Mouse (Mus musculus) R1 (cell line): Measurements from ENCODE around the gene Slc35e3.
"Not testable (repeated sequence)": the region's sequence is repeated elsewhere in the genome, so short reads cannot be mapped to it uniquely, and the experiment has no call there.

Experiments
- DNase-seq: peaks from one replicate; pipeline ENCODE4 v3.0.0-alpha.2; 2018; ENCODE audit warnings: low read depth, low spot score

Gene Slc35e3

DNA sequence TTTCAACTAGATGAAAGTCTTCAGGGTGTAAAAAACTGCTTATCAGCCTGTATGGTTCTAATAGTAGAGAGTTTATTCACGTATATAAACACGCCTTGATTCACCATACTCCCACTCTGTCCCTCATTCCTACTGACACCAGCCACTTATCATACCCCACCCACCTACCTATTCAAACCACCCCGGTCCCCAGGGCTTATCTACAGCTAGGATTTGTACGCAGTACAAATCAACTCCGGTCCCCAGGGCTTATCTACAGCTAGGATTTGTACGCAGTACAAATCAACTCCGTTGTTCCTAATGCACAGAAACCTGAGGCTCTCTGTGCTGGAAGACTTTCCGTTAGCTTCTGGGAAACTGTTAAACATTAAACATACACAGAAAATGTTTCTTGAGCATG, 12.5 kb downstream of the Slc35e3 start:
- not testable (repeated sequence) for DNase-seq

DNA sequence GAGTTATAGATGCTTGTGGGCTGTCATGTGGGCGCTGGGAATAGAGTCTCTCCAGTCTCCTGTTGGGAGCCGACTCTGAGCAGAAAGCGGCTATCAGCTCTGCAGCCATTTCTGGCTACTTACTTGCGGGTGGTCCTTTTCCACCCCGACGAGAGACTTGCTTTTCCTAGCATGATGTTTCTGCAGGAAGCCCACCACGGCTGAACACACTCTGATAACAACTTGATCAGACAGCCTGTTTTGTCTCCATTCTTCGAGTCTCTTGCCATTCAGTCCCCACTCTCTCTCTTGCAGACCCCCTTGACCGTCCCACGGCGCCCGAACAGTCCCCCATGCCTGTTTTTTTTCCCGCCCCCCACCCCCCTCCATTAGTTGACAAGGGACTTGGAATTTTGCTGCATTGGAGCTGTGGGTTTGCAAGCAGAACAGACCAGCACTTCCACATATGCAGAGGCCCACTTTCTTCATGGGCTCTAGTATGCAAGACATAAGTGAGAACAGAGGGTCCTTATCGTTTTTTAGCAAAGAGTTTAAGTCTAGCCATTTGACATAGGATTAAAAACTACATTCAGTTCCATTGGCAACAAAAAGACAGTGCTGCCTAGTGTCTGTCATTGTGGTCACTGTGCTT, 13.1 kb downstream of the Slc35e3 start:
- no peak for DNase-seq

DNA sequence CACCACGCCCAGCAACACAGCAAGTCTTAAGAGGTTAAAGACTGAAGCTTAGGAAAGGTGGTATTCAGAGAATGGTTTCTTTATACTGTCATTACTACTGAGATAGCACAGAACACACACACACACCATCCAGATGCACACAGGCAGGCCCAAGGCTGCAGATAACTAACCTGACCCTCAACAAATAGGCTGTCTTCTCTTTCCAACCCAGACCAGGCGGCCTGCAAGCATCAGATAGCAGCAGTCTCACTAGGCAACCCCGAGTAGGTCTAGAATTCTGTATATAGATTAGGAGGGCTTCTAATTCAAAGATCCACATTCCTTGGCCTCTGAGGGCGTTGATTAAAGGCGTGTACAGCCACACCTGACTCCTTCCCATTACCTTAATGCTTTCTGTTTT, 14.0 kb downstream of the Slc35e3 start:
- no peak for DNase-seq

DNA sequence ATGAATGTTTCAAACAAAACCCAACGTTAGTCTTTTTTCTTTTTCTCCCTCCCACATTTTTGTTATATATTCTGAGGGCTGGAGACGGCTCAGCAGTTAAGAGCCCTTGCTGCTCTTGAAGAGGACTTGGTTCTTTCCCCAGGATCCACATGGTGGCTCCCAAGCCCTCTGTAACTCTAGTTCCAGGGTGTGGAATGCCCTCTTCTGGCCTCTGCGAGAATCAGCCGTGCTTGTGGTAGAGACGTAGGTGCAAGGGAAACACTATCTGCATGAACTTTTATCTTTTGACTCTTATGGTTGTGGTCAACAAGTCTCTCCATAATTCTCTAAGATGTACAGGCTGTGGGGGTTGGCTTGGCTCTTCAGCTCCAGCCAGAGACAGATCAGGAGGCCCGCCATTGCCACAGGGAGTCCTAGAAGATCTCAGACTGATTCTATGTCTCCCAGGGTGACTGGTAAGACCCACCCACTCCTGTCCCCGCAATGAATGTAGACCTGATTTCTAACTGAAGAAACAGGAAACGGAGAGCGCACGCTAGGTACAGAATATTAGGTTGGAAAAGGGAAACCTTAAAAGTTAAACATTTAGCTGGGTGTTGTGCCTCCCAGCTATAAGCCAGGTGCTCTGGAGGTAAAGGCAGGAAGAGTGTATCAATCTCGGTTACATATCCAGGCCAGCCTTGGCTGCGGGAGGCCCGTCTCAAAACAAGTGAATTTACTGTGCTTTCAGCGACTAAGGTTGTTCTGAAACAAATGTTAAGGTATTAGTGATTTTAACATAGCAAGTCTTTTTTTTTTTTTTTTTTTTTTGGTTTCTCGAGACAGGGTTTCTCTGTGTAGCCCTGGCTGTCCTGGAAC, 14.7 kb downstream of the Slc35e3 start:
- peak; percentile 79 for DNase-seq

DNA sequence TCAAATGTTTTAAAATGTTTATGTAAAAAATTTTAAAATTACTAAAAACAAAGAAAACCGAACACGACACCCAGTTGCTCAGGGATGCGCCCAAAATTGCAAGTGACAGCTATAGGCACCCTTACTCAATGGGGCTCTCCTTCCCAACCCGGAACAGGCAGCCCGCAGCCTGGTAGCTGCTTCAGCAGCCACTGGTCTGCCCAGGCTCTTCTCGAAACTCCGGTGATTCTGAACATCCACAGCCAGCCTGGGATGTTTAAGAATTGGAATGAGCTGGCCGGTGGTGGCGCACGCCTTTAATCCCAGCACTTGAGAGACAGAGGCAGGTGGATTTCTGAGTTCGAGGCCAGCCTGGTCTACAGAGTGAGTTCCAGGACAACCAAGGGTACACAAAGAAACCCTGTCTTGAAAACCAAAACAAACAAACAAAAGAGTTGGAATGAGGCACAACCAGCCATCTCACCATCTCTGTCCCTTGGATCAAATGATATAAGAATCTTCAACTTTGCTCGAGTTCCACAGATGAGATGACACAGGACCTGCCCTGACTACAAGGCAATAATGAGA, 15.4 kb downstream of the Slc35e3 start:
- DNase-seq: no peak

DNA sequence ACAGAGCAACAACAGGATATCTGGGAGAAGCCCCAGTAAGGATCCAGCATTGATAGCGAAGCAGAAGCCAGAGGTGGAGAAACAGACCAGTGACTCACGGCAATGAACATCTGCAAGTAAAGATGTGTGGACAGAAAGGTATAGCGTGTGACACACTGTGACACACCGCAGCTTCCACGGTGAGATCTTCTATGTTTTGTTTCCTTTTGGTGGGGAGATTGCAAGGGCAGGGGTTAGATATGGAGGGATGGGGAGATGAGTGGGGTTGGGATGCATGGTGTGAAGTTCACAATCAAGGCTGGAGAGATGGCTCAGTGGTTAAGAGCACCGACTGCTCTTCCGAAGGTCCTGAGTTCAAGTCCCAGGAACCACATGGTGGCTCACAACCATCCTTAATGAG, 16.0 kb downstream of the Slc35e3 start:
- DNase-seq: no peak

DNA sequence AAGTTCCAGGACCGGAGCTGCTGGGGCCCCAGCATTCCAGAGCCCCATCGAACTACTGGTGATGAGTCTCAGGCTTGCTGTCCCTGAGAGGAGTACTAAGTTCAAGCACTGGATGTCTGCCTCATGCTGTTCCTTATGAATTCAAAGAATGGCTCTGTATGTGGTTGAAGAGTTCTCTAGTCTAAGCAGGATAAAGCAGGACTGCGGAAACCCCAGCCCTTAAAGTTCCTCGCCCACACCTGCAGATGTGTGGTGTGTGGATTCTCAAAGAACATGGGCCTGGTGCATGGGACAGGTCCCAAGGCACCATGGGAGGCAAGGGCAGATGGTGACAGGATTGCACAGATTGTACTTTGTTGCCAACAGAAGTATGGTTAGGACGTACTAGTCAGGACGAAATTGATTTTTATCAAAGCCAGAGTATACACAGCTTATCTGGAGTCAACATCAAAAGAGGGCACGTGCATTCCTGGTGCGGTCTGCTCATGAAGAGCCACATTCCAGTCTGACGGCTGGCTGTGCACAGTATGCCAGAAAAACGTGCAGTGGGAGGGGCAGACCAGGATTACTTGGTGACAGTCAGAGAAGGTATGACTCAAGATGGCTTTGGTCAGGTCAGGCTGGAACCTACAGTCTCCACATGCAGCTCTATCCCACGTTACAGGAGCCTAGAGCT, 16.9 kb downstream of the Slc35e3 start:
- DNase-seq: peak; percentile 43

DNA sequence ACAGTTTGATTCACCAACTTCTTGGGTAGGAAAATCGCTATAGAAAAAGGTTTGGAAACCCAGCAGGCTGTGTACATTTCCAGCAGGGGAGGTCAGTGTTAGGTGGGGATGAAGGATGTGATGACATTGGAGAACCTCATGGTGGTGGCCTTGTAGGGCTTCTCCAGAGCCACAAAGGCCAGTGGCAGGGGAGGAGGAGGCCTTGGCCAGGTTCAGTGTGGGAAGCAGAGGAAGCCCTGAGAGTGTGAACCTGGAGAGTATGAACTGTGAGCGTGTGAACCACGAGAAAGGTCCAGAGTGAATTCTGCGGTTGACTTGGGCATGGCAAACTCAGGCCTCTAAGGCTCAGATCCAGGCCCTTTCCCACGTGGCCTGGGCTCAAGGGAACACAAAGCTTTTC, 17.6 kb downstream of the Slc35e3 start:
- DNase-seq: no peak

DNA sequence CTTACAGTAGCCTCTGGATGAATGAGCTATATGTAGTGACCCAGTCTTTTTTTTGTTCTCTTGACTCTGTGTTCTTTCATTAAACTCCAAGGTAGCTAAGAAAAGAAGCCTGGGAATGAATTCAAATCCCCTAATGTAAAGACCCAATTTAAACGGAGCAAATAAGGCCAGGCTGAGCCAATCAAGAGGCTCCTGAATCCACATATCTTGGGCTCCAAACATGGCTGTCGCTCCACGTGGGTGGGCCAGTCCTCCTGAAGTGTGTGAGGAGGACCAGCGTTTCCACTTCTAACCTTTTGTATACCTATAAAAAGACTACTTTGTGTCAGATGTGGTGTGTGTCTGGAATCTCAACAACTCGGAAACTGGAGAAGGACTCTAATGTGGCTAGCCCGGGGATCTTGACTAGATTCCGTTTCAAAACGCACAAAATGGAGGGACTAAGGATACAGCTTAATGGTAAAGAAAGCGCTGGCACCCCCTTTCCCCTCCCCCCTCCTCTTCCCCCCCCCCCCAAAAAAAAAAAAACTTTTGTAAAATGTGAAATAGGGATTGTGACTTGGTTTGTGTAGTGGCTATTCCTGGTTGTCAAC, 18.6 kb downstream of the Slc35e3 start:
- no peak for DNase-seq

DNA sequence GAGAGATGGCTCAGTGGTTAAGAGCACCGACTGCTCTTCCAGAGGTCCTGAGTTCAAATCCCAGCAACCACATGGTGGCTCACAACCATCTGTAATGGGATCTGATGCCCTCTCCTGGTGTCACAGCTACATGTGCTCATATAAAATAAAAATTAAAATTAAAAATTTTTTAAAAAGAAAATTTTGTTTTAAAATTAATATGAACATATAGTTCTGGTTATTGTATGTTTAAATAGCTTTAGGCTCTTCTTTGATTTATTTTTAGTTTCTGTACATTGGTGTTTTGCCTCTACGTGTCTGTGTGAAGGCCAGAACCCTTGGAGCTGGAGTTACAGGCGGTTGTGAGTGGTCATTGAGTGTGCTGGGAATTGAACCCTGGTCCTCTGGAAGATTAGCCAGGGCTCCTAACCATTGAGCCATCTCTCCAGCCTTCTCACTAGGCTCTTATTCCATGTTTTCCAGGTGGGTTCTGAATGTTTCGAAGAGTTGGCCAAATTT, 19.2 kb downstream of the Slc35e3 start:
- no peak for DNase-seq

DNA sequence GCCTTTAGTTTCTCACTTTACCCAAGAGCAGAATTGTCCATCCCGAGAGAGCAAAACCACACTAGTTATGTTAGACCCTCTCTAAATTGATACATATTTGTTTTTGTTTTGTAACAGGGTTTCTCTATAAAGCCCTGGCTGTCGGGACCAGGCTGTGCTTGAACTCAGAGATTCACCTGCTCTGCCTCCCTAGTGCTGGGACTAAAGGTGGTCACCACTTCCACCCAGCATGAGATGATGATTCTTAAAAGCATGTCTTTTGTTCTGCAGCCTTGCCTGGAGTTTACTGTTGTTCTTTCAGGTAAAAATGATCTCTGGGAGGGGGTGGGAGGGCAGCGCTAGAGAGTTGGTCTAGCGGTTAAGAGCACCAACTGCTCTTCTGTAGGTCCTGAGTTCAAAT, 19.8 kb downstream of the Slc35e3 start:
- no peak for DNase-seq

DNA sequence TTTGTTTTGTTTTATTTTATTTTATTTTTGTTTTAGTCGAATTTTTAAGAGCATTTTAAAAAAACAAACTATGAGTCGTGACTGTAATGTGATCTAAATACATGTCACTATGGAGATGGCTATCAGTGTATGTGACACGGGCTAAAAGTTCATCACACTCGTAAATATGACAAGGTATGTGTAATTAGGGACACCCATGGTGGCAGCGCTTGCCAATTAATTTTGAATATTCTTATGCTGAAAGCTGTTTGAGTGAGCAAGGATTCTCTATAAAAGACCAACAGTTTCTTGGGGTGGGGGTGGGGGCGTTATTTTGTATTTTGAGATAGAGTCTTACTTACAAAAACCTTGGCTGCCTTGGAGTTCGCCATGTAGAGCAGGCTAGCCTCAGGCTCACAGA, 20.5 kb downstream of the Slc35e3 start:
- no peak for DNase-seq

DNA sequence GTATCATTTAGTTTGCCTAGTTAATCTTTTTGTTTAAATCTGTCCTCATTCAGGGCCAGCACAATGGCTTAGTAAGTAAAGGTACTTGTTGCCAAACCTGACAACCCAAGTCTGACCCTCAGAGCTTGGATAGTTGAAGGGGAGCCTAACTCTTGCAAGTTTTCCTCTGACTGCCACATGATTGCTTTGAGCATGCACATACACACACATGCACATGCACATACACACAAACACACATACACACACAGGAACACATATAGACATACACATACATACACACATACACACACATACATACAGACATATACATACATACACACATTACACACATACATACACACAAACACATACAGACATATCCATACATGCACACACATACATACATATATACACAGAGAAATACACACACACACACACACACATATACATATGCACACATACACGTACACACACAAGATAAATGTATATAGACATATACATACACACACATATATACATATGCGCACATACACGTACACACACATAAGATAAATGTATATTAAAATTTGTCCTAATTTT, 21.3 kb downstream of the Slc35e3 start:
- DNase-seq: no peak

DNA sequence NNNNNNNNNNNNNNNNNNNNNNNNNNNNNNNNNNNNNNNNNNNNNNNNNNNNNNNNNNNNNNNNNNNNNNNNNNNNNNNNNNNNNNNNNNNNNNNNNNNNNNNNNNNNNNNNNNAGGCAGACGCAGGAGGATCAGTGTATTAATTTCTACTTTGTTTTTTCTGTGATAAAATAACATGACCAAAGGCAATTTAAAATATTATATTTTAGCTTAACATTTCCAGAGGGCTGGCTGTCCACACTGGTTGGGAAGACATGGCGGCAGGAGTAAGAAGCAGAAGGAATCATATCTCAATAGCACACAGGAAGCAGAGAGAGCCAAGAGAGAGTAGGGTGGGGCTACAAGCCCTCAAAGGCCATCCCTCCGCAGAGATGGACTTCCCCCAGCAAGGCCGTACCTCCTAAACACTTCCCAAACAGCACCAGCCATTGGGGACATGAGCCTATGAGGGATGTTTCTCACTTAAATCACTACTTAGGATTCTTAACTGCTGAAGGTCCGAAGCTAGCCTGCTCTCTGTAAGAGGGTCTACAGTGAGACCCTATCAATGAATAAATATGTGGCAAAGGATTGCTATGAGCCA, 21.9 kb downstream of the Slc35e3 start:
- no peak for DNase-seq

DNA sequence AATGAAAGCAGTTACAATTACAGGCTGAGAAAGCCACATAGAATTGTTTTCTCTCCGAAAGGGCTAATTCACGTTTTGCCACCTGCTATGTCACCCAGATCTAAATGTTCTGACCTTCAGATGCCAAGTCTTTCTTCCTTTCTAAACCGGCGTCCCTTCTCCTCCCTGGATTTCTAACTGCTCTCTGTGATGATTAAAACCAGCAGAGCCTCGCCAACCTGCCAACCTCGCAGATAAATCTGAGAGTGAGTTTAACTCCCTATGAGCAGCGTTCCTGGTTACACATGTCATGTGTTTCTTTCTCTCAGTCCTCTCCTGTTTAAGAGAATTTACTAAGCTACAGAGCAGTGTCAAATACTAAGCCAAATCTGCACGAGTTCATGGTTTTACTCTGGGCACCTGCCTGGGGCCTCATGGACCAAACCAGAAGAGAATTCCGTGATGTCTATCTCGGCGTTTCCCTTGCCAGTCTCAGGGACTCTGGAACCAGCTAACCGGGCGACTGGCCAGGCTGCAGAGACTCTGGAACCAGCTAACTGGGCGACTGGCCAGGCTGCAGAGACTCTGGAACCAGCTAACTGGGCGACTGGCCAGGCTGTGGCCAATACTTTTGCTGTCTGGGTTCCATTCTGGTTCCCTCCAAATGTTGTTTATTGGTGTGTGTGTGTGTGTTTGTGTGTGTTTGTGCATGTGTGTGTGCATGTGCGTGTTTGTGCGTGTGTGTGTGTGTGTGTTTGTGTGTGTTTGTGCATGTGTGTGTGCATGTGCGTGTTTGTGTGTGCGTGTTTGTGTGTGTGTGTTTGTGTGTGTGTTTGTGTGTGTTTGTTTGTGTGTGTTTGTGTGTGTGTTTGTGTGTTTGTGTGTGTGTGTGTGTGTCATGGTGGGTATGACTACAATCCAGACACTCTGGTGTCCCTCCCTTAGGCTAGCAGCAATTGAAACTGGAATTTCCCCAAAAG, 27.7 kb downstream of the Slc35e3 start:
- DNase-seq: no peak

DNA sequence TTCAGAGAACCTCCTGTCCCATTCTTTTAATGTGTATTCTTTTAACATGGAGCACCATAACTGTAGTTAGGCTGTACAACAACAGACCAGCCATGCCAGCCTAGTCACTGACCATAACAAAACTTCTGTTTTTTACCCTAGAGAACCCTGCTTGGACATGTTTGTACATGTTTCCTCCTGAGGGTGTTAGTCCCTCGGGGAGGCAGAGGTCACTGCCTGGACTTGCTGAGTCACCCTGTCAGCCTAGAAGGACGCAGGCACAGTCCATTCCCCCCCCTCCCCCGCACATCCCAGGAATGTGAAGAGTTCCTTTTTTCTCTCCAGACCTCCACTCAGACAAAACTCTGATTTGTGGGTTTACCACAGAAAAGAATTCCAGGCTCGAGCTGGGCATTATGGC, 28.6 kb downstream of the Slc35e3 start:
- DNase-seq: peak; percentile 53

DNA sequence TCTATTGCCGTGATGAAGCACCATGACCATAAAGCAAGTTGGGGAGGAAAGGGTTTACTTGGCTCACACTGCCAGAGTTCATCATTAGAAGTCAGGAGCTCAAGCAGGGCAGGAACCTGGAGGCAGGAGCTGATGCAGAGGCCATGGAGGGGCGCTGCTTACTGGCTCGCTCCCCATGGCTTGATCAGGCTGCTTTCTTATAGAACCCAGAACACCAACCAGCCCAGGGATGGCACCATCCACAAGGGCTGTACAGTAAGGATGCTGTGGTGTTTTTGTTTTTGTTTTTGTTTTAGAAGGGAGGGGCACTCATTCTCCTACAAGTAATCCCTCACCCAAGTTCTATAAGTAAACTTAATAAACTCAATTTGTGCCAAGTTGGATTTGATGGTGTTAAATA, 29.5 kb downstream of the Slc35e3 start:
- no peak for DNase-seq

DNA sequence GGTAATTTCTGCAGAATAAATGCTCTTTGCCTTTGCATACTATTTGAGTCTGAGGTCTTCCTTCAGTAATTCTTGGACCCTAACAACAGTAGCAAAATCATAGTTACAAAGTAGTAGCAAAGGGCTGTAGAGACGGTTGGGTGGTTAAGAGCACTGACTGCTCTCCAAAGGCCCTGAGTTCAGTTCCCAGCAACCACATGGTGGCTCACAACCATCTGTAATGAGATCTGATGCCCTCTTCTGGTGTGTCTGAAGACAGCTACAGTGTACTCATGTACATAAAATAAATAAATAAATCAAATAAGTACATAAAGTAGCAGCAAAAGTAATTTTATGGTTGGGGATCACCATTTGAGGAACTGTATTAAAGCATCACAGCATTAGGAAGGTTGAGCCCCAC, 30.5 kb downstream of the Slc35e3 start:
- not testable (repeated sequence) for DNase-seq

DNA sequence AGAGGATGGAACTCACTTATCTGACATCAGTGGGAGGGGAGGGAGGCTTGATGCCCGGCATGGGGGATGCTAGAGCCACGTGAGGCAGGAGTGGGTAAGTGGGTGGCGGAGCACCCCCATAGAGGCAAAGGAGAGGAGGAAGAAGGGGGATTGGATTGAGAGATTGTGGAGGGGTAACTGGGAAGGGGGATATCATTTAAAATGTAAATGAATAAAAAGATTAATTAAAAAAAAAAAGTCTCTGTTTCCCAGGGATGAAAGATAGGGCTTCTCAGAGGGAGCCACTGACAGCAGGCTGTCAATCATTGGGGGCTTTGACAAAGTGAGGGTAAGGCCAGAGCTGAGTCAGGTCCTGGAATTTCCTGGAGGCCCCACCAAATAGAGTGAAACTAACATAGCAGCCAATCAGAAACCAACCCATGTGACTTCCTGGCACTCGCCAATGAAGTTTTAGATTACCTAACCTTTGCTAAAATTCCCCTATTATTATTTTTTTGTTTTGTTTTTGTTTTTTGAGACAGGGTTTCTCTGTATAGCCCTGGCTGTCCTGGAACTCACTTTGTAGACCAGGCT, 31.2 kb downstream of the Slc35e3 start:
- DNase-seq: no peak
